Mouse (Mus musculus) neural tube, embryonic 13.5 days (tissue): ENCODE results near the gene Tln1. TPM values are rescaled to one million over a fixed set of nuclear protein-coding genes. Genes with fewer than 3 reads are reported as not detected.

Experiments
- ATAC-seq: fragments of 200-750 bp; cut with Nextera tagmentation; 2 replicates; pipeline ENCODE4 v1.8.0; 2017; ENCODE audit warnings: low read depth, mild to moderate bottlenecking, moderate TSS enrichment, moderate library complexity
- H3K27ac ChIP-seq: fragments of 300-500 bp; sonication (generic); replicated peaks from 2 replicates; pipeline ENCODE4 v1.5.1; 2015; ENCODE audit warnings: moderate library complexity, mild to moderate bottlenecking, inconsistent platforms
- H3K27me3 ChIP-seq: fragments of 300-500 bp; sonication (generic); 2 replicates; pipeline ENCODE4 v1.6.1; 2015; ENCODE audit warnings: mild to moderate bottlenecking, inconsistent platforms
- H3K36me3 ChIP-seq: fragments of 300-500 bp; sonication (generic); 2 replicates; pipeline ENCODE4 v1.6.1; 2015; ENCODE audit warnings: mild to moderate bottlenecking, inconsistent platforms
- H3K4me1 ChIP-seq: fragments of 300-500 bp; sonication (generic); replicated peaks from 2 replicates; pipeline ENCODE4 v1.6.1; 2015; ENCODE audit warnings: inconsistent platforms
- H3K4me2 ChIP-seq: fragments of 300-500 bp; sonication (generic); 2 replicates; pipeline ENCODE4 v1.6.1; 2015; ENCODE audit warnings: inconsistent platforms, mild to moderate bottlenecking, moderate library complexity
- H3K4me3 ChIP-seq: fragments of 300-500 bp; sonication (generic); 2 replicates; pipeline ENCODE4 v1.5.1; 2015; ENCODE audit warnings: mild to moderate bottlenecking, inconsistent platforms
- H3K9ac ChIP-seq: fragments of 300-500 bp; sonication (generic); 2 replicates; pipeline ENCODE4 v1.6.1; 2015; ENCODE audit warnings: moderate library complexity, mild to moderate bottlenecking, inconsistent platforms
- H3K9me3 ChIP-seq: fragments of 300-500 bp; sonication (generic); 2 replicates; pipeline ENCODE4 v1.6.1; 2016; ENCODE audit warnings: inconsistent platforms
- WGBS: fragments of 180-500 bp; shearing (Covaris S2); methylation state at CpG from one replicate; pipeline ENCODE4 v1.1.7; 2015; 5-methylcytosine and 5-hydroxymethylcytosine counted together
- polyA plus RNA-seq: library from polyadenylated mRNA; unstranded; fragments of >200 nt; fragmentation: Nextera tagmentation; extraction: Ambion mirVana; gene quantifications from 2 replicates; pipeline ENCODE4 v1.2.1, GENCODE M21; 2015

Tln1 gene
- polyA plus RNA-seq, 1 experiment from 2014 or later = 69.6 TPM

- H3K27me3 ChIP-seq = no peaks in the 10 kb centered on the region
- H3K36me3 ChIP-seq = peaks cover 41% of the 10 kb centered on the region
- H3K27ac ChIP-seq = no peak overlapping the region
- peak overlapping the region; percentile 94 for H3K4me2 ChIP-seq
- no peak for ATAC-seq
- WGBS = 61% methylated on average over 2 of the region's 2 CpGs
- peak overlapping the region; percentile 16 for H3K4me3 ChIP-seq
- H3K4me1 ChIP-seq = peaks cover 53% of the 10 kb centered on the region
- peak overlapping the region; percentile 53 for H3K9ac ChIP-seq
- no peaks in the 10 kb centered on the region for H3K9me3 ChIP-seq
These were observed 12.9 kb upstream of the Tln1 start for GRCm38 (mm10) chr4:43575356-43575755.

- Histone ChIP-seq H3K36me3 (peaks cover 57% of the 10 kb centered on the region), H3K9me3 (no peaks in the 10 kb centered on the region), H3K9ac (no peak overlapping the region)
These were observed 11.1 kb upstream of the Tln1 start for GRCm38 (mm10) chr4:43573561-43573960.

GRCm38 (mm10) chr4:43571395-43572045 lies 9.0 kb upstream of the Tln1 start:
- no peak overlapping the region for H3K4me3 ChIP-seq
- peaks cover 25% of the 10 kb centered on the region for H3K4me1 ChIP-seq
- 85% methylated on average over 6 of the region's 6 CpGs for WGBS
- H3K27me3 ChIP-seq = no peaks in the 10 kb centered on the region
- H3K9me3 ChIP-seq = no peaks in the 10 kb centered on the region
- no peak overlapping the region for H3K4me2 ChIP-seq
- peaks cover 77% of the 10 kb centered on the region for H3K36me3 ChIP-seq
- no peak for ATAC-seq
- no peak overlapping the region for H3K27ac ChIP-seq
- H3K9ac ChIP-seq = no peak overlapping the region

More at GRCm38 (mm10) chr4:43573561-43573960, 11.1 kb upstream of the Tln1 start:
- Histone ChIP-seq H3K27ac (no peak overlapping the region), H3K27me3 (no peaks in the 10 kb centered on the region), H3K4me3 (no peak overlapping the region), H3K4me2 (no peak overlapping the region), H3K4me1 (peaks cover 42% of the 10 kb centered on the region)
- ATAC-seq = no peak
- WGBS = 92% methylated on average over 4 of the region's 4 CpGs

GRCm38 (mm10) chr4:43567140-43567539 lies 4.6 kb upstream of the Tln1 start:
- no peak overlapping the region for H3K4me3 ChIP-seq
- H3K36me3 ChIP-seq = peaks cover 80% of the 10 kb centered on the region
- H3K9ac ChIP-seq = no peak overlapping the region
- no peak for ATAC-seq
- no peaks in the 10 kb centered on the region for H3K27me3 ChIP-seq
- WGBS = 94% methylated on average over 9 of the region's 9 CpGs
- H3K27ac ChIP-seq = no peak overlapping the region
- H3K4me1 ChIP-seq = peaks cover 15% of the 10 kb centered on the region
- H3K4me2 ChIP-seq = no peak overlapping the region
- no peaks in the 10 kb centered on the region for H3K9me3 ChIP-seq

- peaks cover 38% of the 10 kb centered on the region for H3K4me1 ChIP-seq
- ATAC-seq = no peak
- no peak overlapping the region for H3K27ac ChIP-seq
- H3K4me2 ChIP-seq = peak overlapping the region; percentile 91
- H3K27me3 ChIP-seq = no peaks in the 10 kb centered on the region
- H3K9ac ChIP-seq = no peak overlapping the region
- WGBS = 50% methylated on average over 2 of the region's 2 CpGs
- peaks cover 51% of the 10 kb centered on the region for H3K36me3 ChIP-seq
- H3K4me3 ChIP-seq = no peak overlapping the region
- H3K9me3 ChIP-seq = no peaks in the 10 kb centered on the region
These were observed 1.7 kb upstream of the Tln1 start for GRCm38 (mm10) chr4:43564231-43564630.

GRCm38 (mm10) chr4:43563601-43563875 lies 1.0 kb upstream of the Tln1 start:
- H3K4me2 ChIP-seq = peak overlapping the region; percentile 91
- H3K27ac ChIP-seq = no peak overlapping the region
- no peaks in the 10 kb centered on the region for H3K9me3 ChIP-seq
- 85% methylated on average over 4 of the region's 4 CpGs for WGBS
- peak overlapping the region; percentile 94; the same call in 1 of the 2 replicates for H3K9ac ChIP-seq
- H3K4me3 ChIP-seq = peak overlapping the region; percentile 84
- peaks cover 44% of the 10 kb centered on the region for H3K36me3 ChIP-seq
- peaks cover 45% of the 10 kb centered on the region for H3K4me1 ChIP-seq
- H3K27me3 ChIP-seq = no peaks in the 10 kb centered on the region
- ATAC-seq = no peak

- ATAC-seq = peak; percentile 30
- Histone ChIP-seq H3K9ac (peak overlapping the region; percentile 94), H3K4me1 (peaks cover 51% of the 10 kb centered on the region), H3K4me2 (peak overlapping the region; percentile 91), H3K27ac (peak overlapping the region; percentile 98), H3K36me3 (peaks cover 38% of the 10 kb centered on the region), H3K4me3 (peak overlapping the region; percentile 84), H3K9me3 (no peaks in the 10 kb centered on the region), H3K27me3 (no peaks in the 10 kb centered on the region)
- 9% methylated on average over 22 of the region's 22 CpGs for WGBS
These were observed 494 bp upstream of the Tln1 start for GRCm38 (mm10) chr4:43562769-43563600.

- 3% methylated on average over 16 of the region's 16 CpGs for WGBS
- H3K27ac ChIP-seq = peak overlapping the region; percentile 98
- no peaks in the 10 kb centered on the region for H3K9me3 ChIP-seq
- ATAC-seq = peak; percentile 49
- H3K27me3 ChIP-seq = no peaks in the 10 kb centered on the region
- peak overlapping the region; percentile 94 for H3K9ac ChIP-seq
- H3K4me3 ChIP-seq = peak overlapping the region; percentile 84
- H3K36me3 ChIP-seq = peaks cover 31% of the 10 kb centered on the region
- peak overlapping the region; percentile 91 for H3K4me2 ChIP-seq
- H3K4me1 ChIP-seq = peaks cover 61% of the 10 kb centered on the region
These were observed 975 bp downstream of the Tln1 start for GRCm38 (mm10) chr4:43561436-43561996.

- H3K27ac ChIP-seq = peak overlapping the region; percentile 98; the same call in 1 of the 2 replicates
- peaks cover 61% of the 10 kb centered on the region for H3K4me1 ChIP-seq
- peak overlapping the region; percentile 91 for H3K4me2 ChIP-seq
- 28% methylated on average over 2 of the region's 2 CpGs for WGBS
- no peaks in the 10 kb centered on the region for H3K9me3 ChIP-seq
- ATAC-seq = no peak
- H3K9ac ChIP-seq = peak overlapping the region; percentile 94
- H3K4me3 ChIP-seq = peak overlapping the region; percentile 84
- H3K27me3 ChIP-seq = no peaks in the 10 kb centered on the region
- peaks cover 31% of the 10 kb centered on the region for H3K36me3 ChIP-seq
These were observed 1.5 kb downstream of the Tln1 start for GRCm38 (mm10) chr4:43560976-43561375.

GRCm38 (mm10) chr4:43560243-43560611 lies 2.3 kb downstream of the Tln1 start:
- no peak for ATAC-seq

GRCm38 (mm10) chr4:43559519-43560242 lies 2.8 kb downstream of the Tln1 start:
- H3K4me2 ChIP-seq = peak overlapping the region; percentile 91
- no peaks in the 10 kb centered on the region for H3K9me3 ChIP-seq
- no peak overlapping the region for H3K27ac ChIP-seq
- no peak for ATAC-seq
- peak overlapping the region; percentile 84; the same call in 1 of the 2 replicates for H3K4me3 ChIP-seq
- WGBS = 81% methylated on average over 13 of the region's 13 CpGs
- peaks cover 61% of the 10 kb centered on the region for H3K4me1 ChIP-seq
- peak overlapping the region; percentile 94 for H3K9ac ChIP-seq
- peaks cover 31% of the 10 kb centered on the region for H3K36me3 ChIP-seq
- no peaks in the 10 kb centered on the region for H3K27me3 ChIP-seq

More at GRCm38 (mm10) chr4:43560243-43560611, 2.3 kb downstream of the Tln1 start:
- H3K4me1 ChIP-seq = peaks cover 61% of the 10 kb centered on the region
- peak overlapping the region; percentile 84 for H3K4me3 ChIP-seq
- WGBS = 47% methylated on average over 6 of the region's 6 CpGs
- H3K4me2 ChIP-seq = peak overlapping the region; percentile 91
- H3K9ac ChIP-seq = peak overlapping the region; percentile 94
- H3K36me3 ChIP-seq = peaks cover 31% of the 10 kb centered on the region
- H3K27ac ChIP-seq = no peak overlapping the region
- H3K27me3 ChIP-seq = no peaks in the 10 kb centered on the region
- no peaks in the 10 kb centered on the region for H3K9me3 ChIP-seq
